Mouse (Mus musculus) small intestine, adult 2 months (tissue): Measurements from ENCODE around the gene Gm20662.

Source experiments
- CTCF ChIP-seq: fragments of 200-500 bp; IDR thresholded peaks from 2 replicates; pipeline ENCODE4 v1.5.1; 2012; ENCODE audit warnings: low read depth, mild to moderate bottlenecking, control low read depth, inconsistent platforms, low read length, moderate library complexity, mixed read lengths; ENCODE audit not compliant: insufficient replicate concordance, insufficient read length; ENCODE audit errors: extremely low read depth
- POLR2A ChIP-seq: fragments of 200-500 bp; IDR thresholded peaks from 2 replicates; pipeline ENCODE4 v1.6.1; 2012; ENCODE audit warnings: low read depth, mild to moderate bottlenecking, control low read depth, inconsistent platforms, low read length, moderate library complexity

DNA sequence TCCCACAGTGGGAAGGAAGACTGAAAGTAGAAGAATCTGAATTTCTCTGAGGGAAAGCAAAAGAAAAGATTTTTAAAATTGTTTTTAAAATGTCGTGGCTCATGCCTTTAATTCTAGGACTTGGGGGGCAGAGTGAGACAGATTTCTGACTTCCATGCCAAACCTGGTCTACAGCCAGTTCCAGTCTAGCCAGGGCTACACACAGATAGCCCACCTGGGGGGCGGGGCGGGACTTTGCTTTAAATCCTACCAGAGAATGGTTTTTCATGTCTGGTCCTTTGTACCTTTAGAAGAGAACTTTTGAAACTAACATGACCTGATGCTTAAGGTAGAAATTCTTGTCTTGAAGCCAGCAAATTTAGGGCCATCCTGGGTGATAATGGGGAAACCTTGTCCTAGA lies 27.1 kb downstream of the Gm20662 start:
- no peak for TF ChIP-seq CTCF
- TF ChIP-seq POLR2A: no peak
